Mouse (Mus musculus) ES-E14 (cell line): Measurements from ENCODE around the gene Lin7b.

Experiments used
- CHD2 ChIP-seq: IDR thresholded peaks from 2 replicates; pipeline ENCODE4 v1.6.1; 2014; ENCODE audit warnings: mild to moderate bottlenecking, low read depth, low read length, inconsistent platforms
- MAFK ChIP-seq: IDR thresholded peaks from 2 replicates; pipeline ENCODE4 v1.6.1; 2014; ENCODE audit warnings: mild to moderate bottlenecking, low read depth, low read length, inconsistent platforms; ENCODE audit not compliant: insufficient read depth

GRCm38 (mm10) chr7:45361243-45361804 lies 9.1 kb downstream of the Lin7b start:
- no peak for TF ChIP-seq MAFK
- TF ChIP-seq CHD2: no peak
